Mouse (Mus musculus): ENCODE measurements around the gene Rad51b.

Rad51b gene

DNA sequence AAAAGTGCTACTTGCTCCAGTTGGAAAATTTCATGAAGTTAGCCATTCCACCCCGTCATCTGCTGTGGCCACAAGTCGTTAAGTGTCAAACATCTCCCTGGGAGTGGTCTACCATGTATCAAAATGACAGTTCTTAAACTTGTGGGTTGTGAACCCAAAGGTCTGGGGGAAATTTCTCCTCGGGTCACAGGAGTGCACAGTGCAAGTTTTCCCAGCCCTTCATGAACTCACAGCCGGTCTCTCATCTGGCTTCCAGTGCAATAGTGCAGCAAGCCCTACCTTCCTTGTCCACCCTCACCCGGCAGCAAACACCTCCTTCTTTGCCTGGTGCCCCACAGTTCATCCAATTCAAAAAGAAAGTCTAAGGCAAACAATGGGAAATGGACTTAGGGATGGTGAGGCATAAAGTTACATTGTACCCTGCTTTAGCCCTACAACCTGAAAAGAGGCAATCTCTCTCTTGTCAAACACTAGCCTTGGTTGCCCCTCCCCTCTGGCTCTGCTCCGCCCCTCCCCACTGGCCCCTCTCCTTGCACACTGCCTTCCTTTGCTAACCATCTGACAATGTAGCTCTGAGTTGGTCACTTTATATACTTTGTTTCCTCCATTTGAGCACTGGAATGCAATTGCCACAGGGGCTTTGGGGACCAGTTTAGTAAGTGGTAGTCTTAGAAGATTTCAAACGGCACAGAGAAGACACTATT lies 390.8 kb downstream of the Rad51b start:
- no peak for DNase-seq (ENCODE audit: inconsistent ontology term)

- DNase-seq (ENCODE audit: inconsistent ontology term): no peak
These were observed 392.2 kb downstream of the Rad51b start for GRCm38 (mm10) chr12:79689299-79689698.

GRCm38 (mm10) chr12:79691929-79692862 lies 395.1 kb downstream of the Rad51b start:
- no peak for DNase-seq (ENCODE audit: inconsistent ontology term)

- DNase-seq (ENCODE audit: inconsistent ontology term): no peak
These were observed 398.9 kb downstream of the Rad51b start for GRCm38 (mm10) chr12:79695832-79696434.

- no peak for DNase-seq (ENCODE audit: inconsistent ontology term)
These were observed 406.5 kb downstream of the Rad51b start for GRCm38 (mm10) chr12:79703555-79703954.

DNA sequence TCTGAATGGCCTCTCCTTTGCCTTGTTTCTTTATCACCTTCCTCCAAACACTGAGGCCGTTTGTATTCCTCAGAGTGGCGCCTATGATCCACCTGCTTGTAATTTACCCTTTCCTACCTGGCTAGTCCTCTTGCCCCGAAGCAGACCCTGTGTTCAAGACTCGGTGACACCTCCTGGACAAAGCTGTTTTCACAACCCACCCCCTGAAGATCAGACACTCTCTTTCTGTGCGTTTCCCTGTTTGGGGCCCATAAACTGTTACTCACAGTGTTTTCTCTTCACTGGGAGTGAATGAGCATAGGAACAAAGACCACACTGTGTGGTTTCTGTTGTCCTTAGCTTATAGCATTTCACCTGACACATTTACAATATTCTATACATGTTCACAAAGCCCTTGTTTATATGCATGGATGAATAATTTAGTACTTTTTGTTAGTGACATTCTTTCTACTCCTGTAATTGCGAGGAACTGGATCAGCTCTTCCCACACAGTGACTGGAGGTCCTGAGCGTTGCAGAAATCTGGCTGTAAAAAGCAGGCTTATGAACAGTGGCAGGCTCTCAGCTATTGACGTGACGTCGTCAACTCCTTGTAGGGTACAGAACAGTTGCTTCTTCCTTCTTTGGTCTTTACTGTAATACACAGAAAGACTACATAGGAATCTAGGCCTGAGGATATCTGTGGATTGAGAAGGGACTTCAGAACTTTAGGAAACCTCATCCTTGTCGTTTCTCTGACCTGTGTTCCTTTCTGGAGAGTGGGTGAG lies 408.6 kb downstream of the Rad51b start:
- DNase-seq (ENCODE audit: inconsistent ontology term): peak; percentile 36

DNA sequence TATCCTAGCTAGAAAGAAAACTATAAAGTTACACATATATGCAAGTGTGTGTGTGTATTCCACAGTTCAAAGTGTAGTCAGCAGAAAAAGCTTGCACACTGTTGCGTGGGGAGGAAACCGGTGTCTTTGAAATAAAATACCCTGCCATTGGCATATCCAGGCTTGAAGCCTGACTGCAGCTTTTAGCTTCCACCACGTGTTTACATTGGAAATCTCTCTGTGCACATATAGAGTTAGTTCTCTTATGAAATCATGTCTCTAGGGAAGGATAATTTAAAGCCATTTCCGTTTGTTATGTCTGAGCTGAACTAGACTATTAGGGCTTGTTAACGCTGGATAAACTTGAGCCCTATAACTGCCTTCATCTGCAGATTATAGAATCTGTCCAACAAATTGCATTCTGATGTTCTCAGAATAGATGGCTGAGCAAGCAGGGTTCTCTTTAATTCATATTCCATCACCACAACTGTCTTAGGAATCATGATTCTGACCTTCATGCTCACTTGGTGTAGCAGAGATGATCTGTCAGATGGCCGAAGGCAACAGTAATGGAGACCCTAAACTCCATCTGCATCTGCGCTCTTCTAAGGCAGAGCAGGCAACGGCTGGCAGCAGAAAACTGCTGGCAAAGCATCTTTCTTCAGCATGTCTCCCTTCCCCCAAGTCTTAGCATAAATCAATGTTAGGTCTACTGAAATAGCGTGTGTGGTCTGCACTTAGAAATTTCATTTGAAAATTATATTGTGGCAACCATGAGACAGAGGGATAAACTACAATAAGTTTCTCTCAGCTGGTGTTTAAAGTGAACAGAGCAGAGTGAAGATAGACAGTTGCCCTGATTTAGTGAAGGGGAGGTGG lies 410.7 kb downstream of the Rad51b start:
- no peak for DNase-seq (ENCODE audit: inconsistent ontology term)

- DNase-seq (ENCODE audit: inconsistent ontology term): no peak
These were observed 411.3 kb downstream of the Rad51b start for GRCm38 (mm10) chr12:79708423-79708733.

- no peak for DNase-seq (ENCODE audit: inconsistent ontology term)
These were observed 416.2 kb downstream of the Rad51b start for GRCm38 (mm10) chr12:79713286-79713685.

GRCm38 (mm10) chr12:79714484-79714883 lies 417.4 kb downstream of the Rad51b start:
- DNase-seq (ENCODE audit: inconsistent ontology term): no peak

DNA sequence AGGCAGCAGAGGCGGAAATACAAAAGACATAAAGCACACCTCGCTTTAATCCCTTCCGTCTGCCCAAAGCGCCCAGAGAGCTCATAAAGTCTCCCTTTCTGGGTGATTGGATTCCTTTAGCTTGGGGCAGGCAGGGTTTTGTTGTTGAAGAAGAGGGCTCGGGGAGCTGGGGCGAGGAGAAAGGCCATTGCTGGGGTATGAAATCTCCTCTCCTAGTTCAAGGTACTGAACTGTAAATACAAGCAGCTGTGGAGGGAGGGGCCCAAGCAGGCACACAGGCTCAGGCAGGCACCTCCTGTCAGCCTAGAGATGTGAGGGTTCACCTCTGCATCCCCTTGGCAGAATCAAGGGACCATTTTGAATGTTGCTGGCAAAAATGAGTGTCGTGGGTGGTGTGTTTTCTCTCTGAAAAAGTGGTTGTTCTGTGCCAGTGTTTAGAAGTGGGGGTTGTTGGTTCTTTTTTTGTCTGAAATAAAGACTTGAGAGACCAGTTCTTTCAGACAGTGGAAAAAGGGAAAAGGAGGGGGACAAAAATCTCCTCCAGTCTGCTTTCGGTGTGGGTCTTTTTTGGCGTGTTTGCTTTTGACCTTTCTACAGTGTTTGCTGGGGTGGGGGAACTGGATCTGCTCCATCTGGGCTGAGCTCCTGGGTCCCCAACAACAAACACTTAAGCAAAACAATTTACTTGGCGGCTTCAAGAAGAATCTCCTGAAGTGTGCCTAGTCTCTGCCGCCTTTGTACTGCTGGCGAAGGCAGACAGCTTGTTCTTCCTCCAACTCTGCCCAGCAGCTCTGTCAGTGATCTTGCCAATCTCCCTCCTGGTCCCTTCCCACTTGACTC lies 418.6 kb downstream of the Rad51b start:
- no peak for DNase-seq (ENCODE audit: inconsistent ontology term)

GRCm38 (mm10) chr12:79719091-79719846 lies 422.2 kb downstream of the Rad51b start:
- DNase-seq (ENCODE audit: inconsistent ontology term): no peak

- no peak for DNase-seq (ENCODE audit: inconsistent ontology term)
These were observed 422.7 kb downstream of the Rad51b start for GRCm38 (mm10) chr12:79719847-79720201.

DNA sequence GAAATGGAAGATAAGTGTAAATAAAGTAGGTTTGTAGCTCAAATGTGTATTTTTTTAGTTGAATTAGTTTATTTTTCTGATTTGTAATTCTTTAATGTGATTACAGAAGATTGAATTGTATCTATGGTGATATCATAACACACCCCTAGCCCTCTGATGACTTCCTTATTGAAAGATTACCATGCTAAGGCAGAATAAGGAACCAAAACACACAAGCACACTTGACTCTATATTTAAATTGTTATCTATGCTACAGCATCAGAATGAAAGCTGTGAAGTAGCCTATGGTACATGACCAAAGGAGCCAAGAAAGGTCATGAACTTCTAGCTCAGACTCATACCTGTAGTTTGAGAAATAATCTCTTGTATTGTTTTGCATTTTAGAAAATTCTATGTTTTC lies 427.8 kb downstream of the Rad51b start:
- DNase-seq (ENCODE audit: inconsistent ontology term): no peak

DNA sequence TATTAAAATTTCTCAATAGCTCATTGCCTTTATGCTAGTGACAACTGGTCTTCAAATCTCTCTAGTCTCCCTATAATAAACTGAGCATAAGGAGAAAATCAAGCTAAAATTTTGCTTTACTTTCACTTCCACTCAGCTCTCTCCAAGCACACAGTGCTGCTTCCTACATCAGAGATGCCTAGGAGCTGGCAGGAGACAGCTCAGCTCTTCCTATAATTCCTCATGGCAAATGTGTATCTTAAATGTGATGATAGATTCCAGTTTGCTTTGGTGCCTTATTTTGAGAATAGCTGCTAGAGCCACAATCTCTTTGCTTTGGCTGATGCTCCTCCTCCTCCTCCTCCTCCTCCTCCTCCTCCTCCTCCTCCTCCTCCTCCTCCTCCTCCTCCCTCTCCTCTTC lies 428.6 kb downstream of the Rad51b start:
- no peak for DNase-seq (ENCODE audit: inconsistent ontology term)

GRCm38 (mm10) chr12:79726116-79726515 lies 429.0 kb downstream of the Rad51b start:
- peak; percentile 37 for DNase-seq (ENCODE audit: inconsistent ontology term)

GRCm38 (mm10) chr12:79726959-79727358 lies 429.9 kb downstream of the Rad51b start:
- DNase-seq (ENCODE audit: inconsistent ontology term): no peak

- no peak for DNase-seq (ENCODE audit: inconsistent ontology term)
These were observed 432.9 kb downstream of the Rad51b start for GRCm38 (mm10) chr12:79729926-79730506.

GRCm38 (mm10) chr12:79731905-79732304 lies 434.8 kb downstream of the Rad51b start:
- DNase-seq (ENCODE audit: inconsistent ontology term): peak; percentile 74
